Mouse (Mus musculus) lung, postnatal 36 days (tissue): ENCODE data around the gene Vmn2r96.
"Not testable (repeated sequence)": the region's sequence is repeated elsewhere in the genome, so short reads cannot be mapped to it uniquely, and the experiment has no call there.

Experiments
- DNase-seq: peaks from one replicate; pipeline ENCODE4 v3.0.0; 2022; ENCODE audit warnings: mixed read lengths

Gene Vmn2r96

DNA sequence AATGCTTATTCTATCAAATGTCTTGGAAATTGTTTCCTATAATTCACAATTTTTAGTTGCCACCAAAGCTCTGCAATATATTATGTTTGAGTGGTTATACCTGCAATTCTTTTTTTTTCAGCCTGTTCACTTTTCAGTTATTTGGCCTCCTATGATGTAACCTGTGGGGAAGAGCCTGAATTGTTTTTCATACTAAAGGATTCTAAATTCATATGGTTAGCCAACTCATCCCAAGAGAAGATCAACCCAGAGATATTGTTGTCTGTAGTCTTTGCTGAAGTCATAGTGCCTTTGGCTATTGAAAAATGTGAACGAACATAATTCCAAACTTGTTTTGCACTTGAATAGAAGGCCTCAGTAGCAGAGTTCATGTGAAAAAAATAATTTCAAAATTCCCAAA lies at the start of gene Vmn2r96:
Gene Vmn2r96, plus strand, starts transcription at position 301 of the 400 bp plus-strand sequence.
- DNase-seq = not testable (repeated sequence)

DNA sequence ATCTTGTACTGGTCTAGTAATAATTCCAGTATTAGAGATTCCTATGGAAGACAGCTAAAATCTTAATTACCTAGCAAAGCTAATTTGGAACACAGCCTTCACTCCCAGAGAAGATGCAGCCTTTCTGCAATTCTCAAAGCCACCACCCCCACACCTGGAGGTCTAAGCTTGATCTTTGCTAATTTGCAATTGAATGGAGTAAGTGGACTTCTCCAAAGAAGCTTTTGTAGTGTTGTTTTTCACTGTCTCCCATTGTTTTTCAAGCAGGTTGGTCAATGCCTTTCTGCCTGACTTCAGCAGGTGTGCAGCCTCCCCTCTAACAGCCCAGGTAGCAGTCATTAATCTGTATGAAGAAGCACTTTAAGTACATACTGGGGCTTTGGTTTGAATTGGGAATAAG lies 49.6 kb upstream of the Vmn2r96 start:
- no peak for DNase-seq

DNA sequence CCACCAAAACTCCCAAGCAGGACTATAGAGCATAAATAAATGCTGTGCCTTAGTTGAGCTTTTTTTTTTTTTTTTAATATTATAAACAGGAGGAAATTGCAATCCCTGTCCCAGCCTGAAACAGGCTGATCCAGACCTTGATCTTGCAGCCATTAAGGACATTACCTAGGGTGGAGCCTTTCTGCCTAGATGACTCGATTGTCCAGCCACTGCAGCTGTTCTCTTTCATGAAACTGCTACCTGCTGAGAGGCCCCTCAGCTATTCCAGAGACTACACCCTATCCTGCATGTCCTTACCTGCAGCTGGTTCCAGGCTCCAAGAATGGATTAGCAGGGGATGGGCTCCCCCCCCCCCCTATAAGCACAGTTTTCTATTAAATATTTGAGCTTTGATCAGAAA lies 49.0 kb upstream of the Vmn2r96 start:
- DNase-seq = no peak

DNA sequence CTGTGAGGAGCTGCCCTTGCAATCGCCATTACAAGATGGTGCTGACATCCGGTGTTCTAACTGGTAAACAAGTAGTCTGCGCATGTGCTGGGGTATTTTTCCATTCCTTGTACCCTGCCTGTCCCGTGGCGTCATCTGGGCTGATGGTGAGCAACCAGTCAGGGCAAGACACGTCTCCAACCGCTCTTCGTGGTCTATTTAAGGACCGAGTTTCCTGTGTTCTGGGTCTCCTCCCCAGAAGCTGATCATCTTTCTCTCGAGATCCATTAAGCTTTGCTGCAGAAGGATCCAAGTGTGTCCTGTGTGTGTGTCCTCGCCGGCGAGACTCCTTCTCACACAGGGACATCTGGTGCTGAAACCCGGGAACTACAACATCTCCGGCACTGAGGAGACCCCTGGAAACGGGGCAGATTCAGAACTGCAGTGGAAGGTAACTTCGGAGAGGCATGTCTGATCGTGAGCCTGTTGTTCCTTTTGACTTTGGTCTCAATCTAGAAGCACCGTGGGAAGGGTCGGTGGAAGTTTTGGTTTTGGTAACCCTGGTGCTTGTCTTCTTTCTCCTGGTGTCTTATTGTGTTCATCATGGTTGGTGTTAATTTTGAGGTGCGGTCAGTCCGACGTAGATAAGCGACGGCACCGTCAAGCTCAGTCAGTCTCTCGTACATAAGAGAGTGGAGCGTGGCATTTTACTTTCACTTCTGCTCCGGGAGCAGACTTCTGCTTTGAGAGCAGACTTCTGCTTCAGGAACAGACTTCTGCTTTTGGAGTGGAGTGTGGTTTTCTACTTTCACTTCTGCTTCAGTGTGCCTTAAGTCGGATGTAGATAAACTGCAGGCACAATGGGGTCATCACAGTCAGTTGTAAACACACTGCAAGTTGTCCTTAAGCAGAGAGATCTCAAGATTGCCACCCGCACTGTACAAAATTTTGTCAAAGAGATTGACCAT lies 14.5 kb upstream of the Vmn2r96 start:
- DNase-seq = peak; percentile 43

DNA sequence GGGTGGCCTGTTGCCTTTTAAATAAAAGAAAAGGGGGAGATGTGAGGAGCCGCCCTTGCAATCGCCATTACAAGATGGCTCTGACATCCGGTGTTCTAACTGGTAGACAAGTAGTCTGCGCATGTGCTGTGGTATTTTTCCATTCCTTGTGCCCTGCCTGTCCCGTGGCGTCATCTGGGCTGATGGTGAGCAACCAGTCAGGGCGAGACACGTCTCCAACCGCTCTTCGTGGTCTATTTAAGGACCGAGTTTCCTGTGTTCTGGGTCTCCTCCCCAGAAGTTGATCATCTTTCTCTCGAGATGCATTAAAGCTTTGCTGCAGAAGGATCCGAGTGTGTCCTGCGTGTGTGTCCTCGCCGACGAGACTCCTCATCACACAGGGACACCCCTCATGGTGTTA lies 6.8 kb upstream of the Vmn2r96 start:
- DNase-seq = not testable (repeated sequence)

DNA sequence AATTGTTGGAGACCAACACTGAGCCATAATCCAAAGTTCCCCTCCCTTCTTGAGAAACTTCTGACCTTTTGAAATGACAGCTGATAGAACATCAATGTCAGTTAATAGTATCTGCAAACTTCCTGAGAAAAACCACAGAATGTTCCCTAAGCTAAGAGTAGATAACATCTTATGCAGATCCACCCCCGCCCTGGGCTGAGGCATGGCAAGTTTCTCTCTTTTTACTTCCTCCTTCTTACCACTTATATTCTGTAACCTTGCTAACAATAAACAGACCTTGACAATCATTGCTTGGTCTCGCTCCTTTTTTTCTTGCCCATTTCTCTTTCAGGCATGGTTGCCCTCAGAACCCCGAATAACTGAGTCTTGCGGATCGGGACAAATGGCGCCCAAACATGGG lies 42.2 kb downstream of the Vmn2r96 start:
- not testable (repeated sequence) for DNase-seq

DNA sequence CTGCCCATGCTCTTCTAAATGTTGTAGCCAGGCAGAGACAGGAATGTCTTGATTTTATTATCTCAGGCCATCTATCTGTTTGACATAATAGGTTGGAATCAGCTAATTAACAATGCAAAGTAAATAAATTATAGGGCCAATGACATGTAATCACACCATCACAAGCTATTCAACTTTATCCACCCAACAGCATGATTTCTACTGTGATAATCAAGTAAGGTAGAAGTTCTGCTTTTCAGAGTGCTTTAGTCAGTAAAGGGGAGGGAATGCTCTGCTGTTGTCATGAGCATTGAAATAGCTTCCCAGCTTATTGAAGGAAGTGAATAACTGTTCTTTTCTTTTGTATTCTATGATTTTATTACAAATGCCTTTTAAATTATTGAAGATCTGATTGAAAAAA lies 53.6 kb downstream of the Vmn2r96 start:
- DNase-seq = no peak
